Mouse (Mus musculus) megakaryocyte, adult 5-6 weeks (primary cell): ENCODE data around the gene Ptprh. TPM values are rescaled to one million over a fixed set of nuclear protein-coding genes. Genes with fewer than 3 reads are reported as not detected.

Experiments
- ATAC-seq: 2 replicates; pipeline ENCODE4 v1.8.0; 2016; ENCODE audit warnings: mild to moderate bottlenecking, inconsistent platforms; ENCODE audit not compliant: poor library complexity, severe bottlenecking
- total RNA-seq, 2 experiments: library from RNA; stranded (forward) in 1 of 2; stranded (reverse) in 1 of 2; fragments of 153-499, 151-499 nt in 1 of 2; fragments of 221-1000, 200-1000 nt in 1 of 2; gene quantifications; 2 replicates each; pipeline versions ENCODE4 v1.2.3 to v1.2.4; 2015 to 2017

Gene Ptprh
- total RNA-seq, 2 experiments from 2014 or later, result not detected

GRCm38 (mm10) chr7:4502421-4503090 is 101.3 kb downstream of the Ptprh start:
- ATAC-seq, result no peak

- peak; percentile 80 for ATAC-seq
These were observed 102.1 kb downstream of the Ptprh start, which contains the start of gene Ppp1r12c for GRCm38 (mm10) chr7:4501558-4502397. Gene Ppp1r12c (minus strand): TSS chr7:4501680.

GRCm38 (mm10) chr7:4500892-4501471 is 102.9 kb downstream of the Ptprh start:
- peak; percentile 22 for ATAC-seq

- ATAC-seq, result no peak
These were observed 104.8 kb downstream of the Ptprh start for GRCm38 (mm10) chr7:4499034-4499433.

Other genes starting within 250 kb of the Ptprh start
- gene Gp6, start 206.3 kb downstream of the Ptprh start, total RNA-seq (2015), result 0.07 TPM in 1 of 2 replicates, not detected in the other
- gene Gp6, start 206.3 kb downstream of the Ptprh start, total RNA-seq (2017), result 0.07 TPM in 1 of 2 replicates, not detected in the other
- gene Rdh13, start 158.4 kb downstream of the Ptprh start, total RNA-seq (2015), result 1.1 and 1.8 TPM in 2 replicates
- gene Rdh13, start 158.4 kb downstream of the Ptprh start, total RNA-seq (2017), result 4.7 and 5.4 TPM in 2 replicates
- gene Eps8l1, start 143.4 kb downstream of the Ptprh start, total RNA-seq (2015), result 1.4 and 5.3 TPM in 2 replicates
- 4.5 and 5.1 TPM in 2 replicates for gene Eps8l1, start 143.4 kb downstream of the Ptprh start, total RNA-seq (2017)
- gene Ppp1r12c, start 102.4 kb downstream of the Ptprh start, total RNA-seq (2015), result 106 and 134 TPM in 2 replicates
- 146 and 169 TPM in 2 replicates for gene Ppp1r12c, start 102.4 kb downstream of the Ptprh start, total RNA-seq (2017)
- 2.6 and 5.8 TPM in 2 replicates for gene Tnnt1, start 87.7 kb downstream of the Ptprh start, total RNA-seq (2015)
- gene Tnnt1, start 87.7 kb downstream of the Ptprh start, total RNA-seq (2017), result 8.6 and 13.4 TPM in 2 replicates
- gene Tnni3, start 79.8 kb downstream of the Ptprh start, total RNA-seq (2015), result 5.1 and 8.8 TPM in 2 replicates
- gene Tnni3, start 79.8 kb downstream of the Ptprh start, total RNA-seq (2017), result 1.7 TPM in 1 of 2 replicates, not detected in the other
- 1.3 TPM in 2 replicates for gene Dnaaf3, start 71.6 kb downstream of the Ptprh start, total RNA-seq (2015)
- gene Dnaaf3, start 71.6 kb downstream of the Ptprh start, total RNA-seq (2017), result 1.0 TPM in 2 replicates
- gene Syt5, start 56.5 kb downstream of the Ptprh start, total RNA-seq (2015), result not detected in 2 replicates
- gene Syt5, start 56.5 kb downstream of the Ptprh start, total RNA-seq (2017), result not detected in 2 replicates
- 8.9 and 10.7 TPM in 2 replicates for gene Tmem86b, start 27.4 kb upstream of the Ptprh start, total RNA-seq (2015)
- 13.6 and 22.1 TPM in 2 replicates for gene Tmem86b, start 27.4 kb upstream of the Ptprh start, total RNA-seq (2017)
- 71.1 and 72.6 TPM in 2 replicates for gene Ppp6r1, start 55.0 kb upstream of the Ptprh start, total RNA-seq (2015)
- 85.6 and 101 TPM in 2 replicates for gene Ppp6r1, start 55.0 kb upstream of the Ptprh start, total RNA-seq (2017)
- 12.7 and 16.9 TPM in 2 replicates for gene Hspbp1, start 81.0 kb upstream of the Ptprh start, total RNA-seq (2015)
- gene Hspbp1, start 81.0 kb upstream of the Ptprh start, total RNA-seq (2017), result 9.8 and 15.3 TPM in 2 replicates
- not detected in 2 replicates for gene Brsk1, start 86.6 kb upstream of the Ptprh start, total RNA-seq (2015)
- gene Brsk1, start 86.6 kb upstream of the Ptprh start, total RNA-seq (2017), result not detected in 2 replicates
- 11.4 and 13.3 TPM in 2 replicates for gene Tmem150b, start 121.2 kb upstream of the Ptprh start, total RNA-seq (2015)
- 15.5 and 18.0 TPM in 2 replicates for gene Tmem150b, start 121.2 kb upstream of the Ptprh start, total RNA-seq (2017)
- 32.4 and 38.4 TPM in 2 replicates for gene Kmt5c, start 136.1 kb upstream of the Ptprh start, total RNA-seq (2015)
- 44.2 and 58.2 TPM in 2 replicates for gene Kmt5c, start 136.1 kb upstream of the Ptprh start, total RNA-seq (2017)
- gene Cox6b2, start 149.1 kb upstream of the Ptprh start, total RNA-seq (2015), result 29.5 and 32.4 TPM in 2 replicates
- gene Cox6b2, start 149.1 kb upstream of the Ptprh start, total RNA-seq (2017), result 20.5 and 24.8 TPM in 2 replicates
- not detected in 2 replicates for gene Fam71e2, start 167.3 kb upstream of the Ptprh start, total RNA-seq (2015)
- not detected in 2 replicates for gene Fam71e2, start 167.3 kb upstream of the Ptprh start, total RNA-seq (2017)
- gene Il11, start 178.8 kb upstream of the Ptprh start, total RNA-seq (2015), result not detected in 2 replicates
- gene Il11, start 178.8 kb upstream of the Ptprh start, total RNA-seq (2017), result not detected in 2 replicates
- gene Tmem190, start 178.9 kb upstream of the Ptprh start, total RNA-seq (2015), result not detected in 2 replicates
- not detected in 2 replicates for gene Tmem190, start 178.9 kb upstream of the Ptprh start, total RNA-seq (2017)
- 1.3 and 3.0 TPM in 2 replicates for gene Tmem238, start 185.6 kb upstream of the Ptprh start, total RNA-seq (2015)
- gene Tmem238, start 185.6 kb upstream of the Ptprh start, total RNA-seq (2017), result 0.61 and 2.5 TPM in 2 replicates
- gene Rpl28, start 188.8 kb upstream of the Ptprh start, total RNA-seq (2015), result 1,340 and 1,433 TPM in 2 replicates
- 535 and 673 TPM in 2 replicates for gene Rpl28, start 188.8 kb upstream of the Ptprh start, total RNA-seq (2017)
- gene Ube2s, start 208.5 kb upstream of the Ptprh start, total RNA-seq (2015), result 313 and 324 TPM in 2 replicates
- gene Ube2s, start 208.5 kb upstream of the Ptprh start, total RNA-seq (2017), result 178 and 185 TPM in 2 replicates
- not detected in 2 replicates for gene Shisa7, start 240.7 kb upstream of the Ptprh start, total RNA-seq (2015)
- not detected in 2 replicates for gene Shisa7, start 240.7 kb upstream of the Ptprh start, total RNA-seq (2017)